Mouse (Mus musculus) lung, embryonic 15.5 days (tissue): ENCODE measurements at regions not wholly inside any gene's neighbourhood (a gene's known extent, or its start where the extent isn't known, plus 50 kb on each side); places are given as distances from the start of the nearest gene placed in this dataset.

Experiments used
- ATAC-seq: fragments of 200-750 bp; cut with Nextera tagmentation; 2 replicates; pipeline ENCODE4 v1.8.0; 2017; ENCODE audit warnings: moderate number of reproducible peaks, borderline replicate concordance; ENCODE audit not compliant: low FRiP score, low TSS enrichment; ENCODE audit errors: extremely low read depth
- H3K27ac ChIP-seq: fragments of 300-500 bp; sonication (generic); 2 replicates; pipeline ENCODE4 v1.5.1; 2015; ENCODE audit warnings: moderate library complexity, mild to moderate bottlenecking, inconsistent platforms
- H3K27me3 ChIP-seq: fragments of 300-500 bp; sonication (generic); 2 replicates; pipeline ENCODE4 v1.6.1; 2015; ENCODE audit warnings: inconsistent platforms
- H3K36me3 ChIP-seq: fragments of 300-500 bp; sonication (generic); 2 replicates; pipeline ENCODE4 v1.6.1; 2015; ENCODE audit warnings: inconsistent platforms
- H3K4me1 ChIP-seq: fragments of 300-500 bp; sonication (generic); 2 replicates; pipeline ENCODE4 v1.6.1; 2015; ENCODE audit warnings: inconsistent platforms
- H3K4me2 ChIP-seq: fragments of 300-500 bp; sonication (generic); 2 replicates; pipeline ENCODE4 v1.6.1; 2015; ENCODE audit warnings: inconsistent platforms, mild to moderate bottlenecking, moderate library complexity
- H3K4me3 ChIP-seq: fragments of 300-500 bp; sonication (generic); 2 replicates; pipeline ENCODE4 v1.5.1; 2015; ENCODE audit warnings: mild to moderate bottlenecking, inconsistent platforms
- H3K9ac ChIP-seq: fragments of 300-500 bp; sonication (generic); 2 replicates; pipeline ENCODE4 v1.6.1; 2015; ENCODE audit warnings: inconsistent platforms
- H3K9me3 ChIP-seq: fragments of 300-500 bp; sonication (generic); 2 replicates; pipeline ENCODE4 v1.6.1; 2016; ENCODE audit warnings: inconsistent platforms
- WGBS: fragments of 180-500 bp; shearing (Covaris S2); methylation state at CpG from one replicate; pipeline ENCODE4 v1.1.7; 2015; 5-methylcytosine and 5-hydroxymethylcytosine counted together

DNA sequence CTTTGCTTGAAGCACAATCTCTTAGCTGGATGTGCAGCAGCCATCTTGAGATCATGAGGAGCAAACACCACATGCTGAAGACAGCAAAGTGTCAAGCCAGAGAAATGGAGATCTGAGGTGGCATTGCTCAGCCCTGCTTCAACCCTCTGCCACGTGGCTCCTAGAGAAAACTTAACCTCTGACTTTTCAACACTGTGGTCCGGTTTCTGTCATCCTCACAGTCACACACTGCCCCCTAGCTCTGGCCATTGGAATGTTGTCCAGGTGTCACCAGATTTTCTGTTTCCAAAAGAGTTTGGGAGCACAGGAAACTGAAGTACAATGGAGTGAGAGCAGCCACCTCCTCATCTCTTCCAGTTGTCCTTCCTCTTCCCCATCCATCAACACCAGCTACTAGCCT lies 50.2 kb upstream of the Dhx15 start:
- no peak for ATAC-seq
- Histone ChIP-seq H3K9ac (no peak overlapping the region), H3K27me3 (no peaks in the 10 kb centered on the region), H3K4me1 (peaks cover 11% of the 10 kb centered on the region), H3K36me3 (no peaks in the 10 kb centered on the region), H3K4me2 (no peak overlapping the region), H3K9me3 (no peaks in the 10 kb centered on the region), H3K4me3 (no peak overlapping the region), H3K27ac (no peak overlapping the region)
- WGBS: 3% methylated on average over 2 of the region's 2 CpGs
